Mouse (Mus musculus): ENCODE data around the gene Spn.

GRCm38 (mm10) chr7:127099528-127099927, 38.1 kb downstream of the Spn start:
- no peak for TF ChIP-seq CTCF (IDR thresholded peaks at IDR 0.05; ENCODE audit: low read depth)
- no peak for TF ChIP-seq EP300 (IDR thresholded peaks at IDR 0.05; ENCODE audit: low read depth)

All from heart, postnatal 0 days (tissue).